Mouse (Mus musculus): ENCODE data around the gene Col1a2.
A peak's percentile ranks its signal among the peaks of the same experiment; 100 is the strongest.

The Col1a2 gene

DNA sequence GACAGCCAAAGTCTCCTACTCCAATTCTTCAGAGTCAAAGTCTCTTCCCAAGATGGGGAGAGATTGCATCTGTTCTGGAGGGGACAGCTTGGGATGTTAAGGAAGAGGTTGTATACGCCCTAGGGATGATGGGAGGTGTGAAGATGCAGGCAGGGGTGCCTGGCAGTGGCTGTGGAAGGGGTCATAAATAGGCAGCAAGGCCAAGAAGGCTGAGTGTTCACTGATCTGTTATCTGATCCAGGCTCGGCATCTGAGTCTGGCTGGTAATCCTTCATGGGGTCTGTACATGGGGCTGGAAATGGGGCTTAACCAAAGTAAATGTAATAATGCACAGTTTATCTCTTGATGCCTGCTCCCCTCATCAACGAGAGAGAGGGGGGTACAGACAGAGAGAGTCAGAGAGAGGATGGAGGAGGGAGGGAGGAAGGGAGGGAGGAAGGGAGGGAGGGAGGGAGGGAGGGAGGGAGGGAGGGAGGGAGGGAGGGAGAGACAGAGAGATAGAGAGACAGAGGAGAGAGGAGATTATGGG, at the start of gene Col1a2:
Gene Col1a2 (plus strand): TSS at position 212 of the 529 bp plus-strand sequence.
- no peak for DNase-seq (ENCODE audit: low spot score in 2 of 2)

DNA sequence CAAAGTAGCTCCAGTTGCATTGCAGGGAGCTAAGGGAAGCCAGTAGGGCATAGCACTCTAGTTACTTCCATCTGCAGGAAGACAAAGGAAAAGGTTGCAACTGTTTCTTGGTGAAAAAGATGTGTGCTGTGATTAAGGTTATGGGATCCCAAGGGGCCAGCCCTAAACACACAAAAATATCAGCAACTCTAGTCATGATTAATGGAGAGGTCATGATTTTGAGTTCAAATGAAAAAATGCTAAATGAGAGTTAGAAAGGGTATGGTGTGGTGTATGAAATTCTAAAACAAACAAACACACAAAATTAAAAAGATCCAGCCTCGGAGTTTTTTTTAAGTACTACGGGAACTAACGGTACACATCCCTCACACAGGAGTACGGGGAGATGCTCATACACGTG, 49.1 kb upstream of the Col1a2 start:
- no peak for DNase-seq (ENCODE audit: low spot score in 2 of 2)

DNA sequence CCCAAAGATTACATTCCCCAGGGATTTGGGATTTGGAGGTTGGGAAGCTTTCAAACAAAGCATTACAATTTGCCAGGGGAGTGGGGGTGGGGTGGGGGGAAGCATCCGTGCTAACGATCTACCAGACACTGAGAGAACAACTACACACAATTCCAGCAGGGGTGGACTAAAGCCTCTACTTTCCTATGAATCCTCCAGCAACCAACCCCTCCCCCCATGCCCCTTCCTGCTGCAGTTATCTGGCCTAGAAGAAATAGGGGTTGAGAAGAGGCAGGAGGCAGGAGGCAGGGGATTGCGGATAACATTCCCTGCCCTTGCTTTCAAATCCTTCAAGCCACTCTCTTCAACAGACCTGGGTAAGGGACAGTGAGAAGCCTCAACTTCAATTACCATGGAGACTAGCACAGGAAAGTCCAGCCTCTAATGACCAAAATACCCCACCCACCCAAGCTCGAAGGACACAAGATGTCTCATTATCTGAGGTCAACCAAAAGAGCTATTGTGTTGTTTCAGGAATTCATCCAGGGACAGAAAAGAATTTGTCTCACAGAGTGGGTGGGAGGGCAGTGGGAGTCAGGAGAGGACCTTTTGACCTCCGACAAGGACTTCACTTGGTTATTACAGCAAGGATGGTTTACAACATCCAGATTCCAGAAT, 48.5 kb upstream of the Col1a2 start:
- no peak for DNase-seq (ENCODE audit: low spot score in 2 of 2)

DNA sequence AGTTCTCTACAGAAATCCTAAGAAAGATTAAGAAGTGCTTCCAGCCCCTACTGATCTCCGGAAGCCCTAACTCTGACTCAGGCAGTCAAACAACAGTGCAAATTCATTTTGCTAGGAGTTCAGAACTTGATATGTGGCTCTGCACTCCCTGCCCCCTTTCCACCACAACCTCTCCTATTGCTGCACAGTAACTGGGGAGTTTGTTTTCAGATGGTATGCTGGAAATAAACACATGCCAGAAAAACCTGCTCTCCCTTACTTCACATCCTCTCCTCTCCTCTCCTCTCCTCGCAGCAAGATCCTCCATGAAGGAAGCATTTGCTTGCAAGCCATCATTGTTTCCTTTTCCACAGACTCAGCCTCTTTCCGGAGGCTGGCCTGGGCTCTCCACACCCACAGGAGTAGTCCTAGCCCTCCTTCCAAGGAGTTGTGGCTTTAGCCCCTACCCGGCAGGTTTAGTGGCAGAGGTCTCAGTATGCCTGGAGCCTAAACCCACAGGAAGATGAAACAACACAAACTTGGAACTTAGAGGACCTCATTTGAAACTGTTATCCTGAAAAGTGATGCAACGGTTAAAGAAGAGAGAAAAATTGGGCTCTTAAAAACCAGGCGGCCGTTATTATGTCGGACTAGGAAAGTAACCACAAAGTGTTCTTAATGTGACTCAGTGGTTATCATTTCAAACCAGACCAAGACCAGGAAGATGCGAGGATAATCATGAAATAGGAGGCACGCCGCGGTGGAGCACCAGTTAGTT, 47.7 kb upstream of the Col1a2 start:
- DNase-seq (ENCODE audit: low spot score in 2 of 2) = peak; percentile 10 to 15

DNA sequence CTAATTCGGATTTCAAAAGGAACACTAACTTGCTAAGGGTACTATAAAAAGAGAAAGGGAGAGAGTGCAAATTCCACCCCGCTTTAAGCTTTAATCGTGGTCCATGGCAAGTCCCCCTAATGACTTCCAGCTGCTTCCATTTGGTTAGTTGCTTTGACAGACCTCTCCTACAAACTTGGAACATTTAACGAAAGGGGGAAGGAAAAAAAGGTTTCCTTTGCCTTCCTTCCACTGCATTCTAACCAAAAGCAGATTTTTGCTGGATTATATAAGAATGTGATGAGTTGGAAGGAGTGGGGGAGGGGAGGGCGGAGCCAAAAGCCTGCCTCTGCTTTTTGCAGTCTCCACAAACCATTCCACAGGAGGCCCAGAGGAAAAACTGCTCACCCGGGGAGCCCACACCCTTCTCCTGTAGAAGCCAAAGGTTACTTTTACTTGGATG, 47.0 kb upstream of the Col1a2 start:
- peak; percentile 46 to 69 for DNase-seq (ENCODE audit: low spot score in 2 of 2)

DNA sequence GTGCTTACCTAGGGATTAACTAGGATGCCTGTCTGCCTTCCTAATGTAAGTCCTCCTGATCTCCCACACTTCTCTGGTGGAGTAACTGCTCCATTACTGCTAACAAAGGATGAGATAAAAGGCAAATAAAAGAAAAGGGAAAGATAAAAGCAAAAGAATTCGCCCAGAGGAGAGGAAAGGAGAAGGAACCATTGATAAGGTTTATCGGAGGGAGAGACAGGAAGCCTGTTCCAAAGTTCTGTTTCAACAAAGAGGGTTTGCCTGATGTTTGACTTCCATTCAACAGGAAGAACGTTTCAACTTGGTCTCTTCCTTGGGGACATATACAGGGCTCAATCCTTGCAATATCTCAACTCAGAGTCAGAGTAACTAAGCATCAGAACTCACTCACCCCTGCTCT, 39.3 kb upstream of the Col1a2 start:
- DNase-seq (ENCODE audit: low spot score in 2 of 2) = no peak

DNA sequence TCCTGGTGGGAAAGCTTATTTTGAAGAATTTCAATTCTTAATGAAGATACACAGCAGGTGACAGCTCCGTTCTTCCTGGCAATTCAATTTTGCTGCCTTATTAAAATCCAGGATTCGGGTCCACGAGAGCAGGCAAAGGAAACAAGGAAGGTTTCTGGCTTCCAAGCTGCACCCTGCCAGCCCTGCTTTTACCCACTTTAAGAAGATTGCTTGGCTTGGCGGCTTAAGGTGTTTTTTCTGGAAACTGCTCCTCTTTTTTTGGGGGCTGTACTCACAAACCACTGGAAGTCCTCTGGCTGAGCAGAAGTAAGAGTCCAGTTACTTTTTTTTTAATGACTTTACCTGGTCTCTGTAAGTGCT, 21.1 kb upstream of the Col1a2 start:
- no peak for DNase-seq (ENCODE audit: low spot score in 2 of 2)

DNA sequence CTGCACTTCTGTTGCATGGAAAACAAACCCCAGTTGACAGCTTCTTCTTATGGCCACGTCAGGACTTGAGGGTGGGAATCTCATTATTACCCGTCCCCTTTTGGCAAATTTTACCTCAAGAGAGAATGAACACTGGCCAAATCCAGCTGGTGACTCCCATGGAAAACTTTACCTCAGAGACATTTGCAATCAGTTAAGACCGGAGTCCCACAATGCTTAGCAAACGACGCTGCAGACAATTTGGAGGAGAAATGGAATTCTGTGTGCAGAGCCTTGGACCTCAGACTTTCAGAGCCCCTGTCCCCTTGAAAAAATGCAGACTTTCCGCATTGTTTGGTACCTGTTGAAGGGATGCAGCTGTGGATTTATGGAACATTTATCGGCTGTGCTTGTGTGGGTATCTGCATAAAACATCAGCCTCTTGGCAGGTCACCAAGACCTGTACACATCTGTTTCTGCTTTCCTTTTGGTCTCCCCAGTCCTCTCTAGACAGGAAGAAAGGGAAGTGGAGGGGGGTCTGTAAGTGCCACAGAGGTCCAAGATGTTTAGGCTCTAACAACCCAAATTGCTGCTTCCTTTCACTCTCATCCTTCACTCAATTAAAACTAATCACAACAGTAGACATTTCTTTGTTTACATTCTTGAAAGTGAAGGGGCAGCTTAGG, 20.5 kb upstream of the Col1a2 start:
- DNase-seq (ENCODE audit: low spot score in 2 of 2) = peak in 1 of 2 experiments; percentile 13

DNA sequence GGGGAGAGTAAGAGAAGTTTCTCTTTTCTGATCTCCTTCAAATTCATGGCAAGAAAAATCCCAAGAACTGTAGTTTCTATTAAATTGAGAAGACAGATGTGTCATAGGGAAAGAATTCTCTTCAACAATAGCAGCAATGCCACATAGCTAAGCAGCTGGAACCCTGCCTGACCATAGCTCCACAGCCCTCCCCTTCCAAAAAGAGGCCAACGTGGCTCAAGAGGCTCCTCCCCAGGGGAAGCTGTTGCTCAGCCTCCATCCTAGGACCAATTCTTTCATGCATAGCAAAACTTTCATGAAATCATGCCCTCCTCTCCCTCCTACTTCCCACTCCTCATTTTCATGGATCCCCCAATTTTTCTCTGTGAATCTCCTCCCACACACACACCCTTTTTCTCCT, 16.3 kb upstream of the Col1a2 start:
- peak in 1 of 2 experiments; percentile 65 for DNase-seq (ENCODE audit: low spot score in 2 of 2)

DNA sequence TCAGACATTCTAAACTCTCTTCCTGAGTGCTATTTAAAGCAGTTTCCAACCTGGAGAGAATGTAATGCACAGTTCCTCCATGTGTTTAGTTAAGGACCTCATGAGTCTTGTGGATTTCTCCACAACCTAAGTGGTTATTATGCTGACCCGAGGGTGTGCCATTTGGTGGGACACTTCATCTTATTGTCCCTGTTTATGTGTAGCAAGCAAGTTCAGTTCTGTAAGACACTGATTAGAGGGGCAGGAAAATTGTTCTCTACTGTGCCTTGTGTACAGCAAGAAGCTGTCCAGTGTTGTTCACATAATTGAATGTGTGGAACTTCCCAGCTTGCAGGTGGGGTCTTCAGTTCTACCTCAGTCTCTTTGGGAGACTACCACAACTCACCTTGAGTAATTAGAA, 15.6 kb upstream of the Col1a2 start:
- no peak for DNase-seq (ENCODE audit: low spot score in 2 of 2)

DNA sequence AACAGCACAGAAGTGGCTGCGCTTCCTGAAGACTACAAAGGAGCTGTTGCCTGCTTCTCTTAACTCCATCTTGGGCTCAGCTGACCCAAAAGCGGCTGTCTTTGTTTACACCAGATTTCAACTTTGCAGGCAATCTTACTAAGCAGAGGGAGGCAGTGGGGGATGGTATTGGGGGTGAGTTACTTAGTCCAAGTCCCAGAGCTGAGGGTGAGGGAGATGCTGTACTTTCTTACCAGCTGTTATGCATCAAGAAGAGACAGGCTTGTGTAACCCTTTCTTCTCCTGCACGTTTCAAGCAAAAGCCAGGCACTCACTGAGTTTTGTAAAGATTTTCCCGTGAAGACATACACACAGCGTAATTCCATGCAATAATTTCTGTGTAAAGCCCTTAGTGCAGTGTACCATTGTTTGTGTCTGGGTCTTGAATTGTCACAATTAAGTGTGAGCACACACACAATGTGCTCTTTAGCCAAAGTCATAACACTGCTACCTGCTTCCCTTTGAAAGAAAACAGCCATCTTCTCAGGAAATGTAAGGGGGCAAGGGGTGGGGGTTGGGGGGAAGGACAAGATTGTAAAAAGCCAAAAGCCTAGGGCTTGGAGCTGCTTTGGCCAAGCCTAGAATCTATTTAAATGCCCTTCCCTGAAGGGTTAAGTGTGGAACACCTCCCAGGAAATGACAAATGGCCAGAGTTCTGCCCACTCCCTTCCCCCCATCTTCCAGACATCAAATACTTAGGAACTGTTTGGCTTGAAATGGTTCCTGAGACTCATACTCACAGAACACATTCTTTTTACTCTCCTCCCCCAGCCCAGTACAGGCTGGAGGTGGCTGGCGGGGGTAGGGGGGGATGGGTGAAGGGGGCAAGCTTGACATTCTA, 15.0 kb upstream of the Col1a2 start:
- peak; percentile 36 to 55 for DNase-seq (ENCODE audit: low spot score in 2 of 2)

DNA sequence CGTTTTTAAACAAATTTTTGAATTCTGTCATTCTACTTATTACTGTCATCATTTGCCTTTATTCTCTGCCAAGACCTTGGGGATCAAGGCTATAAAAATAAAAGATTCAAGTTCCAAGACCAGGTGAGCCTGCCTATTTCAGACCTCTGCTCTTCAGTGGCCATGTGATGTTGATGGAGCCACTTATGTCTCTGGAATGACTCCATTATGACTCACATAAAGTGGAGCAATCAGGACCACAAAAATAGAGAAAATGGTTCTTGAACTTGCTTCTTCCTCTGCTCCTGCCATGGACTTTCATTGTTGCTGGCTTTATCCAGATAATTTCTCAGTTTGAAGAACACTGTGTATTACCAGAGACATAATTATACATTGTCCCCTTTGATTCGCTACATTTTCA, 10.9 kb upstream of the Col1a2 start:
- DNase-seq (ENCODE audit: low spot score in 2 of 2) = no peak

DNA sequence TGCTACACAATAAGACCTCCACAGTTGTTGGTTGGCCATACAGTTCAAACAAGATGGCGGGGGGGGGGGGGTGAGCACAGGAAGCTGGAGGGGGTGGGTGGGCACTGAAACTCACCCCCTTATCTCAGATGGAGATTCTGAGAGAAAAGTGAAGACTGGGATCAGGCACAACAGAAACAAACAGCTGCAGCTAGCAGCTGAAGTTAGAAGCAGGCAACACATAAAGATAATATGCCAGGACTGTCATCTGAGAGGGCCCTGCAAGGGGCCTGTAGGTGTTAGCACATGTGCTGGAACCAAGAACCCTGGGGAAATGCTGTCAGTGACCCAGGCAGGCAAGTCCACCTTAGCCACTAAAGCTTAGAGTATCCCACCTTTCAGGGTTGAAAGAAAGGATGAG, 8.2 kb upstream of the Col1a2 start:
- DNase-seq (ENCODE audit: low spot score in 2 of 2) = no peak

DNA sequence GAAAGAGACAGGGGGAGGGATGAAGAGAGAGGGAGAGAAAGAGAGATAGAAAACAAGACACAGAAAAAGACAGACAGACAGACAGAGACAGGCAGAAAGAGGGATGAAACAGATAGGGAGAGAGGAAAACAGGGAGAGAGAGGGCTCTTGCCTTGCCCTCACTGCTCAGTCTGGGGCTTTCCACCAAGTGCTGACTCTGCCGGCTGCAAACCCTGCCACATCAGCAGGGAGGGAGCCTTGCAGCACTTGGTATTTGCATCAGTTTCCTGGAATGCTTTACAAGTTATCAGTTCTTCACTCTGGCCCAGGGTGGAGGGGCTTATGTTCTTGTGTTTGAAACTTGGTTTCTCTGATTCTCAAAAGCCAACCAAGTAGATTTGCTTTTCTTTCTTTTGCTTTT, 1.5 kb upstream of the Col1a2 start:
- peak in 1 of 2 experiments; percentile 38 for DNase-seq (ENCODE audit: low spot score in 2 of 2)

DNA sequence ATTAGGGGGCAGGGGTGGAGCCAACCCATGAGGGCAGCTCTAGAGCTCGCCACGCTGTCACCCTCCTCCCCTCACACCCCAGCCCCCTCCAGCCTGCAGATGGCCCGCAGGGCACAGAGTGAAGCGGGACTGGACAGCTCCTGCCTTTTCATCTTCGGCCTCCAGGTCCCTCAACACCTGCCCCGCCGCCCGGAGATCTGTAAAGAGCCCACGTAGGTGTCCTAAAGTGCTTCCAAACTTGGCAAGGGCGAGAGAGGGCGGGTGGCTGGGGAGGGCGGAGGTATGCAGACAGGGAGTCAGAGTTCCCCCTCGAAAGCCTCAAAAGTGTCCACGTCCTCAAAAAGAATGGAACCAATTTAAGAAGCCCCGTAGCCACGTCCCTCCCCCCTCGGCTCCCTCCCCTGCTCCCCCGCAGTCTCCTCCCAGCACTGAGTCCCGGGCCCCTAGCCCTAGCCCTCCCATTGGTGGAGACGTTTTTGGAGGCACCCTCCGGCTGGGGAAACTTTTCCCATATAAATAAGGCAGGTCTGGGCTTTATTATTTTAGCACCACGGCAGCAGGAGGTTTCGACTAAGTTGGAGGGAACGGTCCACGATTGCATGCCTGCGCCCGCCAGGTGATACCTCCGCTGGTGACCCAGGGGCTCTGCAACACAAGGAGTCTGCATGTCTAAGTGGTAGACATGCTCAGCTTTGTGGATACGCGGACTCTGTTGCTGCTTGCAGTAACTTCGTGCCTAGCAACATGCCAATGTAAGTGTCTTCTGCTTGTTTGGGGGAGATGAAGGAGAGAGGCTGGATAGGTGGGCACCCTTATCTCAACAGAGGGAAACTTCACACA, 764 bp downstream of the Col1a2 start:
- DNase-seq (ENCODE audit: low spot score in 2 of 2) = peak in 1 of 2 experiments; percentile 66

DNA sequence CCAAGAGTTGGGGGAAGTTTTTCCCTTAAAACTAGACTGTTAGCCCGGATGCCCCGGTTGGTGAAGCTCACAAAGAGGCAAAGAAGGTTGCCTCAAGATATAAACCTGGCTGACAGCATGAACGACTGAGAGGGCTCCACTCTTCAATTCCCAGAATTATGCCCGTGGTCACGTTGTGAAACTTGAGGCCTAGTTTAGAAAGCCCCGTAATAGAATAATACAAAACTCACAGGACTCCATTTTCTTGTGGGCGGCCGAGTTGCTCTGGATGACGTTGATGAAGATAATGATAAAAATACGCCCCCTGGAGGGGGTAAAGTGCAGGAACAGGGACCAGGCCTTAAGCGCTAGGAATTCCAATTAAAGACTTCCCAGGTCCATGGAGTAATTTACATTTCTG, 1.5 kb downstream of the Col1a2 start:
- no peak for DNase-seq (ENCODE audit: low spot score in 2 of 2)

DNA sequence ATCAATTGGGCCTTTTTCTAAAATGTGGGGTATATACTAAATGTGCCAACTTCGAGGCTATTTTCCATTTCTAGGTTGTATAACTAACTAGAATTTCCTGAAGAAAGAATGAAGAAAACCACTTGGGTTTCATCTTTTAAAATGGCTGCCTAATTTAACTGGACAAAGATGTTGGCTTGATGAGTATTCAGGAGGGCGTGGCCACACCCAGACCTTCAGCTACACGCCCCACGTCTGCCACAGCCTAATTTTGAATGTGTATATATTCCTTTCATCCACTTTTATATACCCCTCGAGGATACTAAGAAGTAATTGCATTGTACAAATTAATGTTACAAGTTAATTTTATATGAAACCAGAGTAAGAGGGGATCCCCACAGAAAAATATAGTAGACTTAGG, 2.2 kb downstream of the Col1a2 start:
- no peak for DNase-seq (ENCODE audit: low spot score in 2 of 2)

DNA sequence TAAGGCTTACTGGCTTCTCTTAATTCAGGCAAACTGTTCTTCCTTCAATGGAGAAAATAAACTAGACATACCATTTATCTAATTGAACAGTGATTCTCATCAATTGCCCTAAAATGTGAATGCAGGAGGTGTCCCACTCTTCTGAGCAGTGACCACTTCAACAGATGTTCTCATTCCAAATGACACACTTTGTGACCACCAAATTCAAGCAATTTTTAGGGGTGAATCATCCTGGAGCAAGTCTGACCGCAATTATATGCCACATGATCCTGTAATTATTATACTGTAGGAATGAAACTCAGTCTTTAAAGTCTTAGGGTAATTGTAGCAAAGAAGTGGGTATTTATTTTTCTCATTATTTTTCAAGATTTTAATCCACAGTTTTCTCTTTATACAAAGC, 2.7 kb downstream of the Col1a2 start:
- no peak for DNase-seq (ENCODE audit: low spot score in 2 of 2)

DNA sequence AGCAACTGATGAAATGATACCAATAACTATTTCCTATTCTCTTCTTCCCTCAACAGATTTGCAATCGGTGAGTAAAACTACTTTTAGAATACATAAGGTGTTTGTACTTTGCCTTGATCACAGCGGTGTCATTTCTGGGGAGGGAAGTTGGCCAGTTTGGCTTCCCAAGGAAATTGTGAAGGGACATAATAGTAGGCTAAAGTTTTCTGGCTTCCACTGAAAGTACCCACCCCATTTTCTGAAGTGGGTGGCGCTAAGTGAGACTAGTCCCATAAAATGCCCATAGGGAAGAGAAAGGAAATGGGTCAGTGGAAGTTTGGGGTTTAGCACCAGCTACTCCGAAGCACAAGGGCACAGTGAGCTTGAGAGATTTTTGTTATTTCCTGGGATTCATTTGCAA, 3.7 kb downstream of the Col1a2 start:
- DNase-seq (ENCODE audit: low spot score in 2 of 2) = no peak

DNA sequence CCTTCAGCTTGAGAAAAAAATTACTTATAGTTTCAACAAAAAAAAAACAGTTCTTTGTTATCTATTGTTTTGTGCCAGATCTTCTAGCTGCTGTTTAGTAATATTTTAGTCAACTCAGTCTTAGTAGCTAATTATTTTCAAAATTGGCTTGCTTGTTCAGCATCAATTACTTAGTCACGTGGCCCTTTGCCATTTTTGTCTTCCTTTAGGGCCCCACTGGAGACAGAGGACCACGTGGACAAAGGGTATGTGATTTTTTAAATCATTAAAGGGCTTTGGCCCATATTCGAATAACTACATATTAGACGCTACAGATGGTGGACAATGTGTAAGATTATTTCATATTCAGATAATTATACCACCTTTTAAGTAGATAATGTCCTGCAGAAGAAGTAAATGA, 4.8 kb downstream of the Col1a2 start:
- no peak for DNase-seq (ENCODE audit: low spot score in 2 of 2)

DNA sequence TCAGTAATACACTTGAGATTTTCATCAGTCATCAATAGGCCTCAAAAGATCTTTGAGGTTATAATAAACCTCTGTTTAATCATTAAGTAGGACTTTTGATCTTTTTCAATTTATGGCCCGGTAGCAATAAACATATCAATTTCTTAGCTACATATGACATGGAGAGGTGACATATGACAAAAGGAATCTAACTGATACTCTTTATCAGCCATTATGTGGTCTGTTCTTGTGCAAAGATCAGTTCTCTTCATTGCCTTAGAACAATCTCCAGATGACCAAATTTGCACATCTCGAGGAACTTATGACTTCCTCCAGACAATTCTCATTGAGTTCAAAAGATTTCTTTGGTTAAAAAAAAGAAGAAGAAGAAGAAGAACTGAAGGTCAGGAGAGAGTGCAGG, 10.1 kb downstream of the Col1a2 start:
- no peak for DNase-seq (ENCODE audit: low spot score in 2 of 2)
